ENCODE assay signal across 16 mouse cellular contexts in the genomic region with DNA sequence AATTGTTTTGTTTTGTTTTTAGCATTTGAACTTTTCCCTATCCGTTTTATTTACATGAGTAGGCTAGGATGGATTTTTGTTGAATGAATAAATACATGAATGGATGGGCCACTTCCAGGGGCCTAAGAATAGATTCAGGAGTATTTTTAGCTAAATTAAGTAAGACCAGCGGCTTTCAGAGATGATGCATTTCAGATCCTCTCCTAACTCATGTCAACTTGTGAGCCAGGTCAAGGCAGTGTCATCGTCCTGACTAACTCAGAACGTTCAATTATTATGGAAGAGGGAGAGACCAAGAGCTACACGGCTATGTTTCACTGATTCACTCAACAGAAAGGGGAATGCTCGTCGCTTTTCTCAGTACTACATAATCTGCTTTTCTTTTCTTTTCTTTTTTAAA.
DNase-seq lines count a peak whose midpoint lies in the region.
"Had no signal": no experiment of that assay in that cellular context is flagged by ENCODE, and none has a peak within 500 bp of the region (broad histone marks: within the 10 kb centered on the region; RNA-seq: fewer than 3 reads in every experiment).

No protein-coding gene starts in this region.

- intact Hi-C loops in left cerebral cortex, postnatal 10 days (cut with DNase I): no loop called here

- peak; percentile 66 to 86 for DNase-seq in adrenal gland, adult (ENCODE audit: inconsistent age in 2 of 2, low spot score in 1 of 2)
- DNase-seq in adrenal gland, postnatal 4 days (ENCODE audit: low spot score in 2 of 2): no peak
- peak; percentile 58 for DNase-seq in adrenal gland, adult 8-10 months
- peak; percentile 44 for DNase-seq in adrenal gland, postnatal 14 days
- peak; percentile 55 to 67 for DNase-seq in adrenal gland, postnatal 36 days
- DNase-seq in gastrocnemius, adult 18-20 months (ENCODE audit: low spot score): no peak
- no peak for DNase-seq in kidney, postnatal 14 days
- no peak for DNase-seq in left cerebral cortex, postnatal 10 days (ENCODE audit: extremely low spot score in 1 of 2, low spot score in 2 of 2)
- DNase-seq: B cell, adult 2 months; cerebellum, adult 11 months; cerebellum, adult 18-20 months; cerebellum, adult 8-10 months; cerebellum, adult 9-11 months; cerebellum, postnatal 14 days; cerebellum, postnatal 36 days; embryo, embryonic 11 days had no signal

Comparison
In these comparisons a context has a peak if more than half of its experiments do, and no peak if none do; other contexts are left out.
1. DNase-seq: peak in adrenal gland, adult (2 of 2), adrenal gland, adult 8-10 months (single experiment), adrenal gland, postnatal 14 days (single experiment) and adrenal gland, postnatal 36 days (2 of 2); none in adrenal gland, postnatal 4 days (0 of 2), gastrocnemius, adult 18-20 months (single experiment), kidney, postnatal 14 days (single experiment) and left cerebral cortex, postnatal 10 days (0 of 2).